Mouse (Mus musculus): ENCODE data around the gene Capg.
A peak's percentile ranks its signal among the peaks of the same experiment; 100 is the strongest.

GRCm38 (mm10) chr6:72534035-72534809, 10.0 kb upstream of the Capg start:
- TF ChIP-seq CTCF (IDR thresholded peaks at IDR 0.05; ENCODE audit: insufficient read depth, low read depth, low read length) = peak; percentile 80
- TF ChIP-seq POLR2A (IDR thresholded peaks at IDR 0.05; ENCODE audit: insufficient read depth, low read depth, low read length) = no peak

Measured in olfactory bulb, adult 2 months (tissue).